Mouse (Mus musculus): ENCODE data around the gene Prkd3. TPM values are rescaled to one million over a fixed set of nuclear protein-coding genes. Genes with fewer than 3 reads are reported as not detected.

Prkd3 gene
- polyA plus RNA-seq, 1 experiment: 21.4 TPM

DNA sequence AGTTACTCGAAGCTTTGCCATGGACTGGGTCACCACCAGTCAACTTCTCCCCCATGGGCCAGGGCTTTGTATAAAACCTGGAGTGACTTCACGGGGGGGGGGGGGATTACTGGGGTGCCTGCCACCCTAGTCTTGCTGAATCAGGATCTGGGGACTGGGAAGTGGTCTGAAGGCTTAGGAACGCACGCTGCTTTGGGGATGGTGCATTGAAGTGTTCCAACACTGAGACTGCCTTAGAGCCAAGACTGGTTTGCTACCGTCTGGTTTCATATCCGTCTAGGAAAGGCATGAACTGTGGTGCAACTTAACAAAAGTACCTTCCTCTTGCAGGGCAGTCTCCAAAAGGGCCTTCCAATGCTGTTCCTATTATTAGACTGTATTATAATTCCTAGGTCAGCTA, 102.9 kb downstream of the Prkd3 start:
- no peak for DNase-seq (ENCODE audit: low read depth)
- TF ChIP-seq POLR2A (IDR thresholded peaks at IDR 0.05; ENCODE audit: borderline replicate concordance, extremely low read depth, insufficient read depth, insufficient read length, poor library complexity, severe bottlenecking): no peak
- TF ChIP-seq CTCF (IDR thresholded peaks at IDR 0.05; ENCODE audit: borderline replicate concordance, extremely low read depth, insufficient read depth, insufficient read length): no peak

DNA sequence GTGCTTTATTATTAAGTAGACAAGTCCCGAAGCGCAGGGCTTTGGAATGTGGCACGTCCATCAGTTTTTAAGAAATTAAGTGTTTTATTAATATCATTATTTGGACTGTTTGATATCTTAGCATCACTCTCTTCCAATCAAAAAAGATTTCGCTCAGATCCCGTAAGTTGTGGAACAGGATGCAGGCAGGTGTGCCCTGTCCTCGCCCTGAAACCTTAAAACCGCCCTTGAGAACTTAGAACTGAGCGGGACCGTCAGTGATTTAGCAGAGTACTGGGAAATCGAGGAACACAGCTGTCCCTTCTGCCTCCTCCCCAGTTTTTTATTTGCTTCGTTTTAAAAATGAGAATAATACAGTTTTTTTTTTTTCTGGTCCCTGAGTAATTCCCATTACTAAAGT, 103.7 kb downstream of the Prkd3 start:
- no peak for TF ChIP-seq POLR2A (IDR thresholded peaks at IDR 0.05; ENCODE audit: borderline replicate concordance, extremely low read depth, insufficient read depth, insufficient read length, poor library complexity, severe bottlenecking)
- TF ChIP-seq CTCF (IDR thresholded peaks at IDR 0.05; ENCODE audit: borderline replicate concordance, extremely low read depth, insufficient read depth, insufficient read length): no peak
- DNase-seq (ENCODE audit: low read depth): no peak

- TF ChIP-seq POLR2A (IDR thresholded peaks at IDR 0.05; ENCODE audit: borderline replicate concordance, extremely low read depth, insufficient read depth, insufficient read length, poor library complexity, severe bottlenecking) (peak; percentile 70), CTCF (IDR thresholded peaks at IDR 0.05; ENCODE audit: borderline replicate concordance, extremely low read depth, insufficient read depth, insufficient read length) (no peak)
- peak; percentile 96 for DNase-seq (ENCODE audit: low read depth)
Measured at GRCm38 (mm10) chr17:78916369-78916813, 104.2 kb downstream of the Prkd3 start, which contains the start of gene Cebpzos. Gene Cebpzos, plus strand, starts transcription at chr17:78916500.

- peak; percentile 38 for DNase-seq (ENCODE audit: low read depth)
- TF ChIP-seq POLR2A (IDR thresholded peaks at IDR 0.05; ENCODE audit: borderline replicate concordance, extremely low read depth, insufficient read depth, insufficient read length, poor library complexity, severe bottlenecking) (no peak), CTCF (IDR thresholded peaks at IDR 0.05; ENCODE audit: borderline replicate concordance, extremely low read depth, insufficient read depth, insufficient read length) (no peak)
Measured at GRCm38 (mm10) chr17:78915772-78916171, 104.8 kb downstream of the Prkd3 start.

- TF ChIP-seq POLR2A (IDR thresholded peaks at IDR 0.05; ENCODE audit: borderline replicate concordance, extremely low read depth, insufficient read depth, insufficient read length, poor library complexity, severe bottlenecking) (no peak), CTCF (IDR thresholded peaks at IDR 0.05; ENCODE audit: borderline replicate concordance, extremely low read depth, insufficient read depth, insufficient read length) (no peak)
- no peak for DNase-seq (ENCODE audit: low read depth)
Measured at GRCm38 (mm10) chr17:78913921-78914320, 106.7 kb downstream of the Prkd3 start.

GRCm38 (mm10) chr17:78912861-78913281, 107.7 kb downstream of the Prkd3 start:
- peak; percentile 80 for DNase-seq (ENCODE audit: low read depth)
- TF ChIP-seq POLR2A (IDR thresholded peaks at IDR 0.05; ENCODE audit: borderline replicate concordance, extremely low read depth, insufficient read depth, insufficient read length, poor library complexity, severe bottlenecking) (no peak), CTCF (IDR thresholded peaks at IDR 0.05; ENCODE audit: borderline replicate concordance, extremely low read depth, insufficient read depth, insufficient read length) (no peak)

DNA sequence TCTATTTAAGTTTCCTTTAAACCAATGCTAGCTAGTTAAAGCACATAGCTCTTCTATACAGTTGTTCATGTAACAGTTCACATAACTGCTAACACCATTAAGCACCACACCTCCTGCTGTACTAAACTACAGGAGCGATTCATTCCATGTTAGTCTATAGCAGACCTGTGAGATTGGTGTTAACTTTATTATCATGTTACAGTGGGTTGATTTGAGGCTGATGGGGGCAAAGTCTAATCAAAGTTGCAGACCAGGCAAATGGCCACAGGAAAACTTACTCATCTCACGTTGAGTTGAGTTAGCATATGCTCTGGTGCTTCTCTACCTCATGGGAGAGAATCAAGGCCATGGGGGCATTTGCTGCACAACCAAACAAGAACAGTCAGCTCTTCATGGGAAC, 111.2 kb downstream of the Prkd3 start:
- DNase-seq (ENCODE audit: low read depth): no peak
- TF ChIP-seq POLR2A (IDR thresholded peaks at IDR 0.05; ENCODE audit: borderline replicate concordance, extremely low read depth, insufficient read depth, insufficient read length, poor library complexity, severe bottlenecking) (no peak), CTCF (IDR thresholded peaks at IDR 0.05; ENCODE audit: borderline replicate concordance, extremely low read depth, insufficient read depth, insufficient read length) (no peak)

- DNase-seq (ENCODE audit: low read depth): no peak
- TF ChIP-seq POLR2A (IDR thresholded peaks at IDR 0.05; ENCODE audit: borderline replicate concordance, extremely low read depth, insufficient read depth, insufficient read length, poor library complexity, severe bottlenecking) (no peak), CTCF (IDR thresholded peaks at IDR 0.05; ENCODE audit: borderline replicate concordance, extremely low read depth, insufficient read depth, insufficient read length) (no peak)
Measured at GRCm38 (mm10) chr17:78906892-78907291, 113.7 kb downstream of the Prkd3 start, which contains the start of gene Sult6b1. Gene Sult6b1, minus strand, starts transcription at chr17:78906992.

DNA sequence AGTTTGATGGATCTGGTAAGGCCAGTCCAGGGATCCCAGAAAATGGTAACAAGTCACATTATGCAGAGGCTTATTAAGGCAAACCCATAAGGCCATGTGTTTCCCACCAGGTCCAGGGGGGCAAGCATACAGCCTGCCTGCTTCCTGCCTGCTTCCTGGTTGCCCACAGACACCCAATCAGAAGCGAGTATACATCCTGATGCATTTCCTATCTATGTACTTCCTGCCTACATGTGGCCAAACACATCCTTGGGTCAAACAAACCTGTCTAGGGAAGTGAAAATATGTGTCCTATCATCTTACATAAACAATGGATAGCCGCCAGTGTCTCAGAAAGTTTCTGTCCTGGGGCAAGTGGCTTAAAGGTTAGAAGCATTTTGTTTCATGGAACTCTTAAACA, 117.5 kb downstream of the Prkd3 start:
- DNase-seq (ENCODE audit: low read depth): no peak
- TF ChIP-seq POLR2A (IDR thresholded peaks at IDR 0.05; ENCODE audit: borderline replicate concordance, extremely low read depth, insufficient read depth, insufficient read length, poor library complexity, severe bottlenecking): no peak
- TF ChIP-seq CTCF (IDR thresholded peaks at IDR 0.05; ENCODE audit: borderline replicate concordance, extremely low read depth, insufficient read depth, insufficient read length): no peak

Other genes starting within 250 kb of the Prkd3 start
- 32.6 and 41.0 TPM in 2 replicates for gene Heatr5b, start 185.5 kb downstream of the Prkd3 start, polyA plus RNA-seq (2012; rRNA removed)
- 23.3 and 24.0 TPM in 2 replicates for gene Gpatch11, start 185.2 kb downstream of the Prkd3 start, polyA plus RNA-seq (2012; rRNA removed)
- gene Eif2ak2, start 138.2 kb downstream of the Prkd3 start, polyA plus RNA-seq (2012; rRNA removed): 1.2 and 2.3 TPM in 2 replicates
- gene Sult6b1, start 113.8 kb downstream of the Prkd3 start, polyA plus RNA-seq (2012; rRNA removed): 0.13 TPM in 1 of 2 replicates, not detected in the other
- 31.9 and 40.6 TPM in 2 replicates for gene Cebpzos, start 104.3 kb downstream of the Prkd3 start, polyA plus RNA-seq (2012; rRNA removed)
- 18.3 and 23.3 TPM in 2 replicates for gene Cebpz, start 83.8 kb downstream of the Prkd3 start, polyA plus RNA-seq (2012; rRNA removed)
- gene Ndufaf7, start 83.7 kb downstream of the Prkd3 start, polyA plus RNA-seq (2012; rRNA removed): 29.0 and 30.0 TPM in 2 replicates
- 9.7 and 10.3 TPM in 2 replicates for gene Qpct, start 31.1 kb upstream of the Prkd3 start, polyA plus RNA-seq (2012; rRNA removed)

All from brain, embryonic 14.5 days (tissue).